ENCODE assay signal across 14 mouse cellular contexts in genomic region chr6:50044165-50044564, GRCm38 (mm10).
"Had no signal": no experiment of that assay in that cellular context is flagged by ENCODE, and none has a peak within 500 bp of the region (broad histone marks: within the 10 kb centered on the region; RNA-seq: fewer than 3 reads in every experiment).

No protein-coding gene starts in this region.

- ATAC-seq: midbrain, embryonic 15.5 days had no signal

- H3K4me2 ChIP-seq: liver, embryonic 13.5 days; midbrain, embryonic 12.5 days; midbrain, embryonic 15.5 days; neural tube, embryonic 13.5 days had no signal

- H3K36me3 ChIP-seq: liver, embryonic 13.5 days; midbrain, embryonic 12.5 days; midbrain, embryonic 15.5 days; neural tube, embryonic 13.5 days had no signal

- DNase-seq: kidney, adult 18-20 months; kidney, postnatal 25 days; layer of hippocampus, adult 9-11 months; liver, embryonic 13.5 days; lung, adult 2 months; lung, postnatal 14 days; lung, postnatal 4 days; thymus, postnatal 25 days had no signal

- H3K9me3 ChIP-seq: liver, embryonic 13.5 days; midbrain, embryonic 12.5 days; midbrain, embryonic 15.5 days; neural tube, embryonic 13.5 days had no signal

- H3K9ac ChIP-seq: liver, embryonic 13.5 days; midbrain, embryonic 12.5 days; midbrain, embryonic 15.5 days; neural tube, embryonic 13.5 days had no signal

- H3K27me3 ChIP-seq: liver, embryonic 13.5 days; midbrain, embryonic 12.5 days; midbrain, embryonic 15.5 days; neural tube, embryonic 13.5 days had no signal

- H3K27ac ChIP-seq: kidney, postnatal 0 days; left cerebral cortex, adult 2 months; liver, embryonic 13.5 days; midbrain, embryonic 12.5 days; midbrain, embryonic 15.5 days; neural tube, embryonic 13.5 days had no signal

- H3K4me1 ChIP-seq: midbrain, embryonic 12.5 days; midbrain, embryonic 15.5 days; neural tube, embryonic 13.5 days had no signal

- H3K4me3 ChIP-seq: layer of hippocampus, adult 2 months; left cerebral cortex, adult 2 months; liver, embryonic 13.5 days; midbrain, embryonic 12.5 days; midbrain, embryonic 15.5 days; neural tube, embryonic 13.5 days had no signal
